Mouse (Mus musculus) thymus, adult 2 months (tissue): ENCODE results near the gene Tcp11l1.

Experiments used
- CTCF ChIP-seq: fragments of 200-500 bp; IDR thresholded peaks from 2 replicates; pipeline ENCODE4 v1.5.1; 2012; ENCODE audit warnings: mild to moderate bottlenecking, control low read depth, low read length, moderate library complexity, borderline replicate concordance; ENCODE audit not compliant: control insufficient read depth, poor library complexity, insufficient read depth; ENCODE audit errors: extremely low read depth
- POLR2A ChIP-seq: fragments of 200-500 bp; IDR thresholded peaks from 2 replicates; pipeline ENCODE4 v1.6.1; 2012; ENCODE audit warnings: mild to moderate bottlenecking, low read length, control low read depth, moderate library complexity; ENCODE audit not compliant: control insufficient read depth, poor library complexity, insufficient read depth; ENCODE audit errors: extremely low read depth

GRCm38 (mm10) chr2:104748652-104749183, 36.7 kb upstream of the Tcp11l1 start:
- TF ChIP-seq CTCF (no peak), POLR2A (no peak)
